Mouse (Mus musculus) limb, embryonic 10.5 days (tissue): Measurements from ENCODE around the gene Rftn2. TPM values are rescaled to one million over a fixed set of nuclear protein-coding genes. Genes with fewer than 3 reads are reported as not detected.
A peak's percentile ranks its signal among the peaks of the same experiment; 100 is the strongest.

Experiments
- DNase-seq: peaks from one replicate; pipeline ENCODE4 v3.0.0-alpha.2; 2017; ENCODE audit warnings: low spot score
- H3K27ac ChIP-seq: fragments of 300-500 bp; sonication (generic); 2 replicates; pipeline ENCODE4 v1.5.1; 2016; ENCODE audit warnings: mild to moderate bottlenecking
- H3K27me3 ChIP-seq: fragments of 300-500 bp; sonication (generic); 2 replicates; pipeline ENCODE4 v1.6.1; 2016; ENCODE audit warnings: low read depth, mild to moderate bottlenecking; ENCODE audit not compliant: poor library complexity, severe bottlenecking
- H3K36me3 ChIP-seq: fragments of 300-500 bp; sonication (generic); 2 replicates; pipeline ENCODE4 v1.6.1; 2016; ENCODE audit warnings: mild to moderate bottlenecking, moderate library complexity
- H3K4me1 ChIP-seq: fragments of 300-500 bp; sonication (generic); 2 replicates; pipeline ENCODE4 v1.6.1; 2016
- H3K4me3 ChIP-seq: fragments of 300-500 bp; sonication (generic); 2 replicates; pipeline ENCODE4 v1.5.1; 2016; ENCODE audit warnings: mild to moderate bottlenecking, moderate library complexity
- H3K9me3 ChIP-seq: fragments of 300-500 bp; sonication (generic); replicated peaks from 2 replicates; pipeline ENCODE4 v1.6.1; 2016; ENCODE audit warnings: mild to moderate bottlenecking
- WGBS: fragments of 180-500 bp; shearing (Covaris S2); methylation state at CpG from one replicate; pipeline ENCODE4 v1.1.7; 2016; 5-methylcytosine and 5-hydroxymethylcytosine counted together
- polyA plus RNA-seq: library from polyadenylated mRNA; unstranded; fragments of >200 nt; fragmentation: Nextera tagmentation; extraction: Ambion mirVana; gene quantifications from 2 replicates; pipeline ENCODE4 v1.2.1, GENCODE M21; 2016

The Rftn2 gene
- polyA plus RNA-seq, 1 experiment from 2014 or later, result 25.4 TPM

GRCm38 (mm10) chr1:55179917-55180566 is 46.5 kb downstream of the Rftn2 start:
- Histone ChIP-seq H3K9me3 (no peaks in the 10 kb centered on the region), H3K27me3 (no peaks in the 10 kb centered on the region), H3K36me3 (peaks cover 79% of the 10 kb centered on the region), H3K4me3 (no peak overlapping the region), H3K27ac (no peak overlapping the region), H3K4me1 (peaks cover 13% of the 10 kb centered on the region)
- WGBS, result 86% methylated on average over 5 of the region's 5 CpGs
- no peak for DNase-seq

GRCm38 (mm10) chr1:55174558-55175034 is 52.0 kb downstream of the Rftn2 start:
- Histone ChIP-seq H3K9me3 (no peaks in the 10 kb centered on the region), H3K4me1 (no peaks in the 10 kb centered on the region), H3K27ac (no peak overlapping the region), H3K4me3 (no peak overlapping the region), H3K27me3 (no peaks in the 10 kb centered on the region), H3K36me3 (peaks cover 72% of the 10 kb centered on the region)
- no peak for DNase-seq
- 42% methylated on average over 3 of the region's 3 CpGs for WGBS

GRCm38 (mm10) chr1:55173720-55174557 is 52.6 kb downstream of the Rftn2 start:
- Histone ChIP-seq H3K27me3 (no peaks in the 10 kb centered on the region), H3K4me1 (no peaks in the 10 kb centered on the region), H3K9me3 (no peaks in the 10 kb centered on the region), H3K27ac (no peak overlapping the region), H3K36me3 (peaks cover 73% of the 10 kb centered on the region), H3K4me3 (no peak overlapping the region)
- WGBS, result 90% methylated on average over 10 of the region's 10 CpGs
- no peak for DNase-seq

- Histone ChIP-seq H3K27ac (peak overlapping the region; percentile 25; the same call in 1 of the 2 replicates), H3K4me1 (no peaks in the 10 kb centered on the region), H3K36me3 (peaks cover 72% of the 10 kb centered on the region), H3K27me3 (no peaks in the 10 kb centered on the region), H3K9me3 (no peaks in the 10 kb centered on the region), H3K4me3 (no peak overlapping the region)
- no peak for DNase-seq
- 67% methylated on average over 22 of the region's 22 CpGs for WGBS
Observed at GRCm38 (mm10) chr1:55171361-55172325, 54.9 kb downstream of the Rftn2 start.

- H3K27me3 ChIP-seq, result no peaks in the 10 kb centered on the region
- no peaks in the 10 kb centered on the region for H3K9me3 ChIP-seq
- peaks cover 60% of the 10 kb centered on the region for H3K36me3 ChIP-seq
- no peak overlapping the region for H3K4me3 ChIP-seq
- no peak overlapping the region for H3K27ac ChIP-seq
- 94% methylated on average over 4 of the region's 4 CpGs for WGBS
- H3K4me1 ChIP-seq, result no peaks in the 10 kb centered on the region
- no peak for DNase-seq
Observed at GRCm38 (mm10) chr1:55168591-55168990, 58.0 kb downstream of the Rftn2 start.

- no peaks in the 10 kb centered on the region for H3K27me3 ChIP-seq
- H3K36me3 ChIP-seq, result peaks cover 51% of the 10 kb centered on the region
- DNase-seq, result no peak
- no peak overlapping the region for H3K27ac ChIP-seq
- H3K4me3 ChIP-seq, result no peak overlapping the region
- no peaks in the 10 kb centered on the region for H3K4me1 ChIP-seq
- no peaks in the 10 kb centered on the region for H3K9me3 ChIP-seq
- 83% methylated on average over 4 of the region's 4 CpGs for WGBS
Observed at GRCm38 (mm10) chr1:55167560-55167959, 59.0 kb downstream of the Rftn2 start.

GRCm38 (mm10) chr1:55164005-55164404 is 62.6 kb downstream of the Rftn2 start:
- Histone ChIP-seq H3K27ac (no peak overlapping the region), H3K4me1 (no peaks in the 10 kb centered on the region), H3K9me3 (no peaks in the 10 kb centered on the region), H3K36me3 (peaks cover 25% of the 10 kb centered on the region), H3K27me3 (no peaks in the 10 kb centered on the region), H3K4me3 (no peak overlapping the region)
- DNase-seq, result peak; percentile 18
- 64% methylated on average over 5 of the region's 5 CpGs for WGBS

GRCm38 (mm10) chr1:55162781-55163180 is 63.8 kb downstream of the Rftn2 start:
- peaks cover 20% of the 10 kb centered on the region for H3K36me3 ChIP-seq
- DNase-seq, result peak; percentile 21
- H3K4me1 ChIP-seq, result no peaks in the 10 kb centered on the region
- H3K27ac ChIP-seq, result no peak overlapping the region
- no peaks in the 10 kb centered on the region for H3K27me3 ChIP-seq
- 78% methylated on average over 5 of the region's 5 CpGs for WGBS
- no peak overlapping the region for H3K4me3 ChIP-seq
- no peaks in the 10 kb centered on the region for H3K9me3 ChIP-seq

- H3K4me3 ChIP-seq, result no peak overlapping the region
- peaks cover 23% of the 10 kb centered on the region for H3K36me3 ChIP-seq
- DNase-seq, result peak; percentile 40
- H3K27ac ChIP-seq, result no peak overlapping the region
- WGBS, result 70% methylated on average over 7 of the region's 7 CpGs
- no peaks in the 10 kb centered on the region for H3K9me3 ChIP-seq
- H3K27me3 ChIP-seq, result no peaks in the 10 kb centered on the region
- no peaks in the 10 kb centered on the region for H3K4me1 ChIP-seq
Observed at GRCm38 (mm10) chr1:55161895-55162294, 64.7 kb downstream of the Rftn2 start.

- no peak overlapping the region for H3K4me3 ChIP-seq
- no peaks in the 10 kb centered on the region for H3K4me1 ChIP-seq
- H3K36me3 ChIP-seq, result peaks cover 32% of the 10 kb centered on the region
- H3K27me3 ChIP-seq, result no peaks in the 10 kb centered on the region
- no peak overlapping the region for H3K27ac ChIP-seq
- H3K9me3 ChIP-seq, result no peaks in the 10 kb centered on the region
- DNase-seq, result no peak
- WGBS, result 97% methylated on average over 17 of the region's 17 CpGs
Observed at GRCm38 (mm10) chr1:55160831-55161638, 65.5 kb downstream of the Rftn2 start.

- no peaks in the 10 kb centered on the region for H3K9me3 ChIP-seq
- DNase-seq, result no peak
- H3K27me3 ChIP-seq, result no peaks in the 10 kb centered on the region
- H3K36me3 ChIP-seq, result peaks cover 40% of the 10 kb centered on the region
- H3K4me1 ChIP-seq, result no peaks in the 10 kb centered on the region
- H3K27ac ChIP-seq, result no peak overlapping the region
- WGBS, result 85% methylated on average over 3 of the region's 3 CpGs
- no peak overlapping the region for H3K4me3 ChIP-seq
Observed at GRCm38 (mm10) chr1:55160218-55160617, 66.4 kb downstream of the Rftn2 start.

GRCm38 (mm10) chr1:55158821-55159220 is 67.8 kb downstream of the Rftn2 start:
- Histone ChIP-seq H3K4me1 (no peaks in the 10 kb centered on the region), H3K27me3 (no peaks in the 10 kb centered on the region), H3K4me3 (no peak overlapping the region), H3K9me3 (no peaks in the 10 kb centered on the region), H3K27ac (no peak overlapping the region), H3K36me3 (peaks cover 53% of the 10 kb centered on the region)
- DNase-seq, result no peak
- 92% methylated on average over 8 of the region's 8 CpGs for WGBS
